Mouse (Mus musculus) 416B (cell line): ENCODE measurements around the gene Ceacam14.

Experiments used
- DNase-seq: peaks from one replicate; pipeline ENCODE4 v3.0.0; 2011; ENCODE audit warnings: low read depth

The Ceacam14 gene

GRCm38 (mm10) chr7:17812333-17812732 lies at the start of gene Ceacam14:
Gene Ceacam14 (plus strand): TSS chr7:17812633.
- no peak for DNase-seq
